Mouse (Mus musculus): ENCODE measurements around the gene Magi1. TPM values are rescaled to one million over a fixed set of nuclear protein-coding genes. Genes with fewer than 3 reads are reported as not detected.
A peak's percentile ranks its signal among the peaks of the same experiment; 100 is the strongest.

The Magi1 gene
- polyA plus RNA-seq, 1 experiment: 2.1 TPM

GRCm38 (mm10) chr6:94301804-94302203 is 18.1 kb upstream of the Magi1 start:
- Histone ChIP-seq H3K36me3 (ENCODE audit: control insufficient read depth, insufficient read depth, low read length) (no peaks in the 10 kb centered on the region), H3K4me1 (replicated peaks; ENCODE audit: control insufficient read depth, insufficient read depth, low read length) (no peaks in the 10 kb centered on the region), H3K27ac (ENCODE audit: control insufficient read depth, insufficient read depth, low read length) (no peak overlapping the region), H3K4me3 (ENCODE audit: control insufficient read depth, insufficient read depth, low read length) (no peak overlapping the region), H3K27me3 (ENCODE audit: control insufficient read depth, insufficient read depth, low read length) (no peaks in the 10 kb centered on the region)
- 94% methylated on average over 10 of the region's 10 CpGs for WGBS
- DNase-seq: no peak
- no peak for TF ChIP-seq POLR2A (IDR thresholded peaks at IDR 0.05; ENCODE audit: control insufficient read depth, extremely low read depth, insufficient read depth, low read length, poor library complexity)
- TF ChIP-seq CTCF (IDR thresholded peaks at IDR 0.05; ENCODE audit: borderline replicate concordance, control insufficient read depth, extremely low read depth, insufficient read depth, low read length, poor library complexity): no peak

DNA sequence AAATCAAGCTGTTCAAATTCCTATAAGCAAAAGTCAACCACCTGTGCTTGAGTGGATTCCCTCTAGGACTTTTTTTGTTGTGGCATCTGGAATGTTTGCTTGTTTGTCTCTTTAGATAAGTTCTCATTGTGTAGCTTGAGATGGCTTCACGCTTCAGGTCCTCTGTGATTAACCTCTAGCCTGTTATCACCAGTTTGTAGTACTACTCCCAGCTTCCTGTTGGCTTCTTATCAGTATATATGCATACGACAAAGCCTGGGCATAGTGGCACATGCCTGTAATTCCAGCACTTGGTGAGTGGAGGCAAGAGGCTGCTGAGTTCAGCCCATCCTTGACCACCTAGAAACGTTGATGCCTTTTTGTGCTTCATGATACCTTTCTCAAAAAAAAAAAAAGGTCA is 16.8 kb upstream of the Magi1 start:
- TF ChIP-seq POLR2A (IDR thresholded peaks at IDR 0.05; ENCODE audit: control insufficient read depth, extremely low read depth, insufficient read depth, low read length, poor library complexity): no peak
- TF ChIP-seq CTCF (IDR thresholded peaks at IDR 0.05; ENCODE audit: borderline replicate concordance, control insufficient read depth, extremely low read depth, insufficient read depth, low read length, poor library complexity): no peak
- no peaks in the 10 kb centered on the region for H3K27me3 ChIP-seq (ENCODE audit: control insufficient read depth, insufficient read depth, low read length)
- 33% methylated on average over 3 of the region's 3 CpGs for WGBS
- no peaks in the 10 kb centered on the region for H3K36me3 ChIP-seq (ENCODE audit: control insufficient read depth, insufficient read depth, low read length)
- DNase-seq: no peak
- no peak overlapping the region for H3K4me3 ChIP-seq (ENCODE audit: control insufficient read depth, insufficient read depth, low read length)
- H3K27ac ChIP-seq (ENCODE audit: control insufficient read depth, insufficient read depth, low read length): no peak overlapping the region
- no peaks in the 10 kb centered on the region for H3K4me1 ChIP-seq (replicated peaks; ENCODE audit: control insufficient read depth, insufficient read depth, low read length)

DNA sequence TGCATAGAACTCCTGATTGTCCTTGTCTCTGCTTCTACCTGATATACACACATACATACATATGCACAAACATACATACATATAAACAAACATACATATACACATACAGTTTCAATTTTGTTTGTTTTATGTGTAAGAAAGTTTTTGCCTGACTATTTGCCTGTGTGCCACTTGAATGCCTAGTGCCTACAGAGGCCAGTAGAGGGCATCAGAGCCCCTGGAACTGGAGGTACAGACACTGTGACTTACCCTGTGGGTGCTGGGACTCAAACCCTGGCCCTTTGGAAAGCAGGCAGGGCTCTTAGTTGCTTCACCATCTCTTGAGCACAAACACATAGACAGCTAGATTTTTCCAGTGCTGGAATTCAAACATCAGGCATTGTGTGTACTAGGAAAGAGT is 3.7 kb upstream of the Magi1 start:
- Histone ChIP-seq H3K27me3 (ENCODE audit: control insufficient read depth, insufficient read depth, low read length) (peaks cover 9% of the 10 kb centered on the region; the same call in 1 of the 2 replicates), H3K4me3 (ENCODE audit: control insufficient read depth, insufficient read depth, low read length) (no peak overlapping the region), H3K36me3 (ENCODE audit: control insufficient read depth, insufficient read depth, low read length) (no peaks in the 10 kb centered on the region), H3K4me1 (replicated peaks; ENCODE audit: control insufficient read depth, insufficient read depth, low read length) (peaks cover 13% of the 10 kb centered on the region), H3K27ac (ENCODE audit: control insufficient read depth, insufficient read depth, low read length) (no peak overlapping the region)
- TF ChIP-seq POLR2A (IDR thresholded peaks at IDR 0.05; ENCODE audit: control insufficient read depth, extremely low read depth, insufficient read depth, low read length, poor library complexity): no peak
- TF ChIP-seq CTCF (IDR thresholded peaks at IDR 0.05; ENCODE audit: borderline replicate concordance, control insufficient read depth, extremely low read depth, insufficient read depth, low read length, poor library complexity): no peak
- DNase-seq: no peak

DNA sequence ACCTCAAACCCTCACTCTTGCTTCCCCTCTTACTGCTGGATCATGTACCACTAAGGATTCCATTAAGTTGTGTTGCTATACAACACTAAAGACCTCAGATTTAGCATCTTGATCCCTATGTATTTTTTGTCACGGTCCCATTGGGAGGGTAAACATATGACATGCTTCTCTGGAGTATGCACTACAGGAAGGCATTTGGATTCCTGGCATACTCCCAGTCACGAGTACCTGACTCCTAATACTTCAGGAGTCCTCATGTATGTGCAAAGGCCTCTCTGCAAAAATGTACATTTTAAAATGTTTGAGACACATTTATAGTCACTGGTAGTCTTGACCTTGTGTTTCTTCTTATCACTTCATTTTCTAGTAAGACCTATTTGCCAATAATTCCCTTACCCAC is 2.8 kb upstream of the Magi1 start:
- Histone ChIP-seq H3K36me3 (ENCODE audit: control insufficient read depth, insufficient read depth, low read length) (no peaks in the 10 kb centered on the region), H3K4me1 (replicated peaks; ENCODE audit: control insufficient read depth, insufficient read depth, low read length) (peaks cover 13% of the 10 kb centered on the region), H3K27ac (ENCODE audit: control insufficient read depth, insufficient read depth, low read length) (no peak overlapping the region), H3K27me3 (ENCODE audit: control insufficient read depth, insufficient read depth, low read length) (peaks cover 9% of the 10 kb centered on the region; the same call in 1 of the 2 replicates), H3K4me3 (ENCODE audit: control insufficient read depth, insufficient read depth, low read length) (no peak overlapping the region)
- WGBS: 85% methylated on average over 2 of the region's 2 CpGs
- no peak for TF ChIP-seq CTCF (IDR thresholded peaks at IDR 0.05; ENCODE audit: borderline replicate concordance, control insufficient read depth, extremely low read depth, insufficient read depth, low read length, poor library complexity)
- no peak for TF ChIP-seq POLR2A (IDR thresholded peaks at IDR 0.05; ENCODE audit: control insufficient read depth, extremely low read depth, insufficient read depth, low read length, poor library complexity)
- no peak for DNase-seq

- TF ChIP-seq CTCF (IDR thresholded peaks at IDR 0.05; ENCODE audit: borderline replicate concordance, control insufficient read depth, extremely low read depth, insufficient read depth, low read length, poor library complexity): no peak
- H3K36me3 ChIP-seq (ENCODE audit: control insufficient read depth, insufficient read depth, low read length): no peaks in the 10 kb centered on the region
- no peak for DNase-seq
- peak overlapping the region; percentile 35 for H3K4me3 ChIP-seq (ENCODE audit: control insufficient read depth, insufficient read depth, low read length)
- no peak overlapping the region for H3K27ac ChIP-seq (ENCODE audit: control insufficient read depth, insufficient read depth, low read length)
- peaks cover 13% of the 10 kb centered on the region for H3K4me1 ChIP-seq (replicated peaks; ENCODE audit: control insufficient read depth, insufficient read depth, low read length)
- peaks cover 9% of the 10 kb centered on the region; the same call in 1 of the 2 replicates for H3K27me3 ChIP-seq (ENCODE audit: control insufficient read depth, insufficient read depth, low read length)
- 4% methylated on average over 44 of the region's 44 CpGs for WGBS
Measured at GRCm38 (mm10) chr6:94284089-94284825, 540 bp upstream of the Magi1 start.

GRCm38 (mm10) chr6:94282301-94283241 is 1.1 kb downstream of the Magi1 start:
- no peaks in the 10 kb centered on the region for H3K36me3 ChIP-seq (ENCODE audit: control insufficient read depth, insufficient read depth, low read length)
- DNase-seq: peak; percentile 9
- peaks cover 13% of the 10 kb centered on the region for H3K4me1 ChIP-seq (replicated peaks; ENCODE audit: control insufficient read depth, insufficient read depth, low read length)
- H3K27ac ChIP-seq (ENCODE audit: control insufficient read depth, insufficient read depth, low read length): no peak overlapping the region
- H3K27me3 ChIP-seq (ENCODE audit: control insufficient read depth, insufficient read depth, low read length): peaks cover 9% of the 10 kb centered on the region; the same call in 1 of the 2 replicates
- WGBS: 6% methylated on average over 55 of the region's 55 CpGs
- peak overlapping the region; percentile 38 for H3K4me3 ChIP-seq (ENCODE audit: control insufficient read depth, insufficient read depth, low read length)
- no peak for TF ChIP-seq CTCF (IDR thresholded peaks at IDR 0.05; ENCODE audit: borderline replicate concordance, control insufficient read depth, extremely low read depth, insufficient read depth, low read length, poor library complexity)

All from thymus, adult 2 months (tissue).